16 mouse cellular contexts compared by ENCODE assay signal in genomic region chr16:34323496-34323895, GRCm38 (mm10).
DNase-seq lines count a peak whose midpoint lies in the region; ATAC-seq and TF ChIP-seq lines count a peak whose summit lies in the region.
"Had no signal": no experiment of that assay in that cellular context is flagged by ENCODE, and none has a peak within 500 bp of the region (broad histone marks: within the 10 kb centered on the region; RNA-seq: fewer than 3 reads in every experiment).

No protein-coding gene starts in this region.

- peaks cover 12% of the 10 kb centered on the region for H3K4me1 ChIP-seq in cerebellum, adult 2 months (ENCODE audit: control insufficient read depth, insufficient read depth, low read length)
- H3K4me1 ChIP-seq: embryonic facial prominence, embryonic 15.5 days had no signal

- WGBS in cerebellum, adult 2 months = 56% methylated on average over 1 of the region's 1 CpGs

- H3K4me3 ChIP-seq in cerebellum, adult 2 months (replicated peaks; ENCODE audit: insufficient read depth, low read depth, low read length) = no peak overlapping the region
- H3K4me3 ChIP-seq in layer of hippocampus, adult 2 months = no peak overlapping the region
- H3K4me3 ChIP-seq: embryonic facial prominence, embryonic 15.5 days; erythroblast, embryonic 14.5 days; heart, embryonic 13.5 days had no signal

- no peaks in the 10 kb centered on the region for H3K27me3 ChIP-seq in cerebellum, adult 2 months (ENCODE audit: control insufficient read depth, insufficient read depth, low read length)
- H3K27me3 ChIP-seq: embryonic facial prominence, embryonic 15.5 days; heart, embryonic 13.5 days had no signal

- DNase-seq in cerebellum, adult 9-10 months = peak; percentile 29
- no peak for DNase-seq in cerebellum, adult 2 months
- DNase-seq in layer of hippocampus, adult 2 months (ENCODE audit: low spot score in 2 of 2) = no peak
- no peak for DNase-seq in layer of hippocampus, adult 9-10 months (ENCODE audit: low spot score)
- peak; percentile 53 for DNase-seq in 3134 (ENCODE audit: extremely low read depth, insufficient read length, low spot score)
- peak; percentile 58 for DNase-seq in fibroblast of lung, adult 2 months (ENCODE audit: low read depth)
- DNase-seq: adrenal gland, adult 2 months; adrenal gland, postnatal 25 days; cerebellum, postnatal 14 days; embryo, embryonic 11 days; heart, postnatal 36 days had no signal

- no peak for TF ChIP-seq CTCF in cerebellum, adult 2 months (IDR thresholded peaks at IDR 0.05; ENCODE audit: borderline replicate concordance, insufficient read depth, low read depth, low read length)
- no peak for TF ChIP-seq CTCF in layer of hippocampus, adult 2 months (conservative IDR thresholded peaks at IDR 0.05)

- TF ChIP-seq POLR2A in cerebellum, adult 2 months (IDR thresholded peaks at IDR 0.05; ENCODE audit: borderline replicate concordance, insufficient read depth, low read length) = no peak

- H3K27ac ChIP-seq in cerebellum, adult 2 months (ENCODE audit: insufficient read depth, low read length) = no peak overlapping the region
- H3K27ac ChIP-seq in layer of hippocampus, adult 2 months = peak overlapping the region; percentile 15; the same call in 1 of the 2 replicates
- H3K27ac ChIP-seq: embryonic facial prominence, embryonic 15.5 days had no signal

- no peak for ATAC-seq in granulocyte monocyte progenitor cell, adult 5-6 weeks (replicated peaks; ENCODE audit: poor library complexity, severe bottlenecking)
- ATAC-seq: intestine, embryonic 16.5 days had no signal

Comparison
In these comparisons a context has a peak if more than half of its experiments do, and no peak if none do; other contexts are left out.
1. DNase-seq: peak in cerebellum, adult 9-10 months (single experiment), 3134 (single experiment) and fibroblast of lung, adult 2 months (single experiment); none in cerebellum, adult 2 months (0 of 2), layer of hippocampus, adult 2 months (0 of 2) and layer of hippocampus, adult 9-10 months (single experiment).